Mouse (Mus musculus): ENCODE data around the gene Olfr560.

The Olfr560 gene

GRCm38 (mm10) chr7:102759266-102759665 is at the start of gene Olfr560, which contains the start of gene Olfr78:
Gene Olfr560, minus strand, starts transcription at chr7:102759366.
Gene Olfr78, minus strand, starts transcription at chr7:102759471.
- DNase-seq (ENCODE audit: low spot score in 2 of 2) = no peak

- DNase-seq (ENCODE audit: low spot score in 2 of 2) = no peak
Observed at GRCm38 (mm10) chr7:102803180-102803579, 44.0 kb upstream of the Olfr560 start, which contains the start of gene Olfr564. Gene Olfr564, plus strand, starts transcription at chr7:102803480.

DNA sequence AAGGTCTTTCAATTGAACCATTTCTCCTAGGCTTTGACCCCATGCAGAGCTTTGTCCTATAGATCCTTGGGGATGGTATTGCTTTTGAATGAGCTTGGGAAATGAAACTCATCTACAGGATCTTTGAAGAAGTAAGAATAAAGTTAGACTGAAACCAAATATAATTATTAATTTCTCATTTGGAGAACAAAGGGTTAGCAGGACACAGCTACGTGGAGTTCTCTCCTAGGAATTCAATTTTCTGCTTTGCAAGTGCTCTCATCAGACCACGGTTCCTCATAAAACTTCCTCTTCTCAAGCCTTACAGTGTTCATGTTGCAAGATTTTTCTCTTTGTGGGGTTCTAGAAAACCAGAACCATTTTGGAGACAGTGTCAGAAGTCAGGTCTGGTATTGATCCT is 11.8 kb upstream of the Olfr560 start, which contains the start of gene Olfr561:
TSS of gene Olfr561 (plus strand) at position 301 of the 400 bp plus-strand sequence.
- no peak for DNase-seq (ENCODE audit: low spot score in 2 of 2)

- DNase-seq (ENCODE audit: low spot score in 2 of 2) = no peak
Observed at GRCm38 (mm10) chr7:102752086-102752485, 7.1 kb downstream of the Olfr560 start.

DNA sequence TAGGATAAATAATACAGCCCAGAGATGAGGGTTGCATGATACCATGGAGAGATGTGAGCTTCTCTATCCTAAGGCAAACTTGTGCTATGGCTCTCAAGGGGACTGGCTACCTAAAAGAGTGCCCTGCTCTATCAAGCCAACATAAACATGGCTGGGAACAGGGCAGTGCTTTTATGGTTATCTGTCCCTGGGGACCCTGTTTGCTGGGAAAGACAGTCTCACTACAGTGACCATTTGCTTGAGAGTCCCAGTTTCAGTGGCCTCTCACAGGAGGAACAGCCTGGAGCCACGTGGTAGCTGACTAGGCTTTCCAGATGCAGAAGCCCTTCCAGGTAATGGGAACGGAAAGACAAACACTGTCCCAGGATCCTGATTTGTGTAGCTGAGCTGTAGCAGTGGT is 21.5 kb downstream of the Olfr560 start:
- no peak for DNase-seq (ENCODE audit: low spot score in 2 of 2)

- DNase-seq (ENCODE audit: low spot score in 2 of 2) = no peak
Observed at GRCm38 (mm10) chr7:102733793-102734192, 25.4 kb downstream of the Olfr560 start.

DNA sequence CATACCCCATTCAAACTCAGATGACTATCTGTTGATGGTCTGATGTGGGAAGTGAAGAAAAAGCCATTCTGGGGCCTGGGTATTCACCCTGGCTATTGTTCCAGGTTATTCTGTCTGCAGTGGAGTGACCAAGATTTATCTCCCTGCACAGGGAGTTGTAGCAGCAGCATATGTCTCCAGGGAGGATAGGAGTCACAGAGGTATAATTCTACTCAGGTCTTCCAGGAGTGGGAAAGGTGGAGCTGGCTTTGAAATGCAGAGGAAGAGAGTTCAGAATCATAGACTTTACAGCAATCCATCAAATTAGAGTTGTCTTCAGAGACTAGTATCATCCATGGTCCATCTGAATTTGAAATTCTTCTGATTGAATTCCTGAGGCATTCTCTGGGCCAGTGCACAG is 31.8 kb downstream of the Olfr560 start, which contains the start of gene Olfr559:
TSS of gene Olfr559 (minus strand) at position 101 of the 400 bp plus-strand sequence.
- no peak for DNase-seq (ENCODE audit: low spot score in 2 of 2)

GRCm38 (mm10) chr7:102718970-102719369 is 40.2 kb downstream of the Olfr560 start, which contains the start of gene Olfr33:
Gene Olfr33, minus strand, starts transcription at chr7:102719070.
- no peak for DNase-seq (ENCODE audit: low spot score in 2 of 2)

DNA sequence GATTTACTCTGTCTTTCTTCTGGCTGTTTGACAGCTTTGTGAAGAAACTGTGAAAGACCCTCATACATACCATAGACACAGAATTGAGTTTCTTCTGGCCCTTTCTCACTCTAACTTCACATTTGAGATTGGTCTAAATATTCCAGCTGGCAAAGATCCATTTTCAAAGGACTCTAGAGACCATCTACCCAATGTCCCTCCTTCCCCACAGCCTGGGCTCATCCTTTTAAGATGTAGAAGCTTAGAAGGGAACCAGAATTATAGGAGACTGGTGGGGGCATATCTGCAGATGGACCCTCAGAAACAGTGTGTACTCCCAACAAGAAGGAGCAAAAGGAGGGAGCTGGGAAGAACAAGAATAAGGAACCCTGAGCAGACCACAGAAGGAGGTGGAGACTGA is 57.3 kb downstream of the Olfr560 start, which contains the start of gene Olfr558:
TSS of gene Olfr558 (plus strand) at position 301 of the 400 bp plus-strand sequence.
- DNase-seq (ENCODE audit: low spot score in 2 of 2) = no peak
